Mouse (Mus musculus) erythroblast, embryonic 14.5 days (primary cell): ENCODE data around the gene Gm28635.

ENCODE experiments used
- GATA1 ChIP-seq: IDR thresholded peaks from 2 replicates; pipeline ENCODE4 v1.6.1; 2012; ENCODE audit warnings: low read length, inconsistent platforms, mixed read lengths
- TAL1 ChIP-seq: IDR thresholded peaks from 3 replicates; pipeline ENCODE4 v1.6.1; 2012; ENCODE audit warnings: low read length, inconsistent platforms, mixed read lengths

DNA sequence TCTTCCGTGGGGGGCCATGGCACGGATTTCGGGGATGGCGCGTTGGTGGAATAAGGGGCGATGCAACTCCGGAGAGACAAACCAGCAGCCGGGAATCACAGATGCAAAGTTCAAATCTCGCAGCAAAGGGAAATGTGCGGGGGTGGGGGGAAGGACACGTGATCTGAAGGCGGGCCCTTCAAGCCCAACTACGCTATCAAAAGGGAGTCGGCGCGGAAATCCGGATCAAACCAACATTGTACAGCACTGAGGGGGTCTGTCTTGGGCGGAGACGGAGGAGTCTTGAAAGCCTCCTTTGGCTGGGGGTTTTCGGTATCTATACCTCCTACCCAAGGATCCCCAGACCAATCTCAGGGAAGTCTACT is 7.3 kb downstream of the Gm28635 start, which contains the start of gene Selenoh:
- no peak for TF ChIP-seq TAL1
- no peak for TF ChIP-seq GATA1
